Mouse (Mus musculus) forebrain, embryonic 16.5 days (tissue): ENCODE data around the gene Afm. TPM values are rescaled to one million over a fixed set of nuclear protein-coding genes. Genes with fewer than 3 reads are reported as not detected.

Experiments
- ATAC-seq: fragments of 200-750 bp; cut with Nextera tagmentation; 2 replicates; pipeline ENCODE4 v1.8.0; 2017; ENCODE audit warnings: mild to moderate bottlenecking, moderate library complexity
- H3K27ac ChIP-seq: fragments of 300-500 bp; sonication (generic); 2 replicates; pipeline ENCODE4 v1.5.1; 2014; ENCODE audit warnings: low read length, control low read depth
- H3K27me3 ChIP-seq: fragments of 300-500 bp; sonication (generic); replicated peaks from 2 replicates; pipeline ENCODE4 v1.6.1; 2014; ENCODE audit warnings: low read length; ENCODE audit not compliant: control insufficient read depth, insufficient read depth
- H3K36me3 ChIP-seq: fragments of 300-500 bp; sonication (generic); 2 replicates; pipeline ENCODE4 v1.6.1; 2014; ENCODE audit not compliant: control insufficient read depth, insufficient read depth
- H3K4me1 ChIP-seq: fragments of 300-500 bp; sonication (generic); replicated peaks from 2 replicates; pipeline ENCODE4 v1.6.1; 2014; ENCODE audit warnings: low read length; ENCODE audit not compliant: control insufficient read depth, insufficient read depth
- H3K4me2 ChIP-seq: fragments of 300-500 bp; sonication (generic); 2 replicates; pipeline ENCODE4 v1.6.1; 2014; ENCODE audit warnings: mild to moderate bottlenecking, low read length, control low read depth
- H3K4me3 ChIP-seq: fragments of 300-500 bp; sonication (generic); replicated peaks from 2 replicates; pipeline ENCODE4 v1.5.1; 2014; ENCODE audit warnings: mild to moderate bottlenecking, low read length, control low read depth
- H3K9ac ChIP-seq: fragments of 300-500 bp; sonication (generic); replicated peaks from 2 replicates; pipeline ENCODE4 v1.6.1; 2014; ENCODE audit warnings: low read depth, low read length, control low read depth
- H3K9me3 ChIP-seq: fragments of 300-500 bp; sonication (generic); 2 replicates; pipeline ENCODE4 v1.6.1; 2016; ENCODE audit warnings: low read length; ENCODE audit not compliant: control insufficient read depth
- WGBS: fragments of 180-500 bp; shearing (Covaris S2); extraction: QIAGEN DNeasy Blood & Tissue Kit; methylation state at CpG from one replicate; pipeline ENCODE4 v1.1.7; 2014; 5-methylcytosine and 5-hydroxymethylcytosine counted together
- polyA plus RNA-seq: library from polyadenylated mRNA; unstranded; fragments of >200 nt; fragmentation: Nextera tagmentation; extraction: Ambion mirVana; gene quantifications from 2 replicates; pipeline ENCODE4 v1.2.1, GENCODE M21; 2015

The Afm gene
- polyA plus RNA-seq, 1 experiment from 2014 or later, result not detected

GRCm38 (mm10) chr5:90490518-90490917 is 28.2 kb upstream of the Afm start, which contains the start of gene Afp:
Gene Afp (plus strand): TSS chr5:90490737.
- H3K4me3 ChIP-seq, result no peak within 1 kb of the TSS
- no peaks in the 10 kb centered on the region for H3K4me1 ChIP-seq
- H3K9ac ChIP-seq, result no peak within 1 kb of the TSS
- no peak within 1 kb of the TSS for H3K27ac ChIP-seq
- H3K9me3 ChIP-seq, result no peaks in the 10 kb centered on the region
- H3K4me2 ChIP-seq, result no peak within 1 kb of the TSS
- 90% methylated on average over 7 of the region's 7 CpGs for WGBS
- no peaks in the 10 kb centered on the region for H3K36me3 ChIP-seq
- ATAC-seq, result no peak
- no peaks in the 10 kb centered on the region for H3K27me3 ChIP-seq

- WGBS, result 81% methylated on average over 9 of the region's 9 CpGs
- no peak for ATAC-seq
- H3K4me1 ChIP-seq, result no peaks in the 10 kb centered on the region
- H3K4me2 ChIP-seq, result no peak overlapping the region
- H3K36me3 ChIP-seq, result no peaks in the 10 kb centered on the region
- no peak overlapping the region for H3K27ac ChIP-seq
- no peak overlapping the region for H3K9ac ChIP-seq
- H3K9me3 ChIP-seq, result no peaks in the 10 kb centered on the region
- no peak overlapping the region for H3K4me3 ChIP-seq
- no peaks in the 10 kb centered on the region for H3K27me3 ChIP-seq
These were observed 26.3 kb upstream of the Afm start for GRCm38 (mm10) chr5:90492440-90492839.

- Histone ChIP-seq H3K4me2 (no peak overlapping the region), H3K36me3 (no peaks in the 10 kb centered on the region), H3K27ac (no peak overlapping the region), H3K9me3 (no peaks in the 10 kb centered on the region), H3K4me1 (no peaks in the 10 kb centered on the region), H3K9ac (no peak overlapping the region), H3K27me3 (no peaks in the 10 kb centered on the region), H3K4me3 (no peak overlapping the region)
- 89% methylated on average over 4 of the region's 4 CpGs for WGBS
- no peak for ATAC-seq
These were observed 24.4 kb upstream of the Afm start for GRCm38 (mm10) chr5:90494308-90494707.

- no peaks in the 10 kb centered on the region for H3K4me1 ChIP-seq
- ATAC-seq, result no peak
- WGBS, result 69% methylated on average over 7 of the region's 7 CpGs
- H3K9me3 ChIP-seq, result no peaks in the 10 kb centered on the region
- no peak overlapping the region for H3K9ac ChIP-seq
- no peak overlapping the region for H3K4me2 ChIP-seq
- H3K27ac ChIP-seq, result no peak overlapping the region
- no peaks in the 10 kb centered on the region for H3K27me3 ChIP-seq
- no peak overlapping the region for H3K4me3 ChIP-seq
- no peaks in the 10 kb centered on the region for H3K36me3 ChIP-seq
These were observed 19.2 kb upstream of the Afm start for GRCm38 (mm10) chr5:90499509-90499908.

- no peaks in the 10 kb centered on the region for H3K4me1 ChIP-seq
- no peak overlapping the region for H3K4me2 ChIP-seq
- no peak overlapping the region for H3K4me3 ChIP-seq
- H3K36me3 ChIP-seq, result no peaks in the 10 kb centered on the region
- 6% methylated on average over 6 of the region's 6 CpGs for WGBS
- H3K27ac ChIP-seq, result no peak overlapping the region
- H3K9me3 ChIP-seq, result no peaks in the 10 kb centered on the region
- no peaks in the 10 kb centered on the region for H3K27me3 ChIP-seq
- H3K9ac ChIP-seq, result no peak overlapping the region
- ATAC-seq, result peak; percentile 66
These were observed 18.0 kb upstream of the Afm start for GRCm38 (mm10) chr5:90500714-90501113.

- H3K9me3 ChIP-seq, result no peaks in the 10 kb centered on the region
- H3K4me2 ChIP-seq, result no peak overlapping the region
- no peaks in the 10 kb centered on the region for H3K27me3 ChIP-seq
- no peak overlapping the region for H3K9ac ChIP-seq
- ATAC-seq, result no peak
- no peaks in the 10 kb centered on the region for H3K4me1 ChIP-seq
- H3K4me3 ChIP-seq, result no peak overlapping the region
- no peaks in the 10 kb centered on the region for H3K36me3 ChIP-seq
- no peak overlapping the region for H3K27ac ChIP-seq
- 92% methylated on average over 5 of the region's 5 CpGs for WGBS
These were observed 17.0 kb upstream of the Afm start for GRCm38 (mm10) chr5:90501752-90502151.

GRCm38 (mm10) chr5:90504742-90505141 is 14.0 kb upstream of the Afm start:
- Histone ChIP-seq H3K4me1 (no peaks in the 10 kb centered on the region), H3K4me2 (no peak overlapping the region), H3K27me3 (no peaks in the 10 kb centered on the region), H3K27ac (no peak overlapping the region), H3K4me3 (no peak overlapping the region), H3K9me3 (no peaks in the 10 kb centered on the region), H3K9ac (no peak overlapping the region), H3K36me3 (no peaks in the 10 kb centered on the region)
- no peak for ATAC-seq
- whole genome bisulfite sequencing, result 87% methylated on average over 11 of the region's 11 CpGs

GRCm38 (mm10) chr5:90506507-90506906 is 12.2 kb upstream of the Afm start:
- no peak overlapping the region for H3K27ac ChIP-seq
- H3K9ac ChIP-seq, result no peak overlapping the region
- WGBS, result 74% methylated on average over 2 of the region's 2 CpGs
- no peak overlapping the region for H3K4me3 ChIP-seq
- ATAC-seq, result no peak
- no peaks in the 10 kb centered on the region for H3K36me3 ChIP-seq
- H3K4me1 ChIP-seq, result no peaks in the 10 kb centered on the region
- H3K4me2 ChIP-seq, result no peak overlapping the region
- no peaks in the 10 kb centered on the region for H3K9me3 ChIP-seq
- H3K27me3 ChIP-seq, result no peaks in the 10 kb centered on the region

GRCm38 (mm10) chr5:90507411-90507949 is 11.3 kb upstream of the Afm start:
- Histone ChIP-seq H3K9ac (0 out of 2 replicates have a peak overlapping the region, but pooled peaks have one; percentile 29), H3K27me3 (no peaks in the 10 kb centered on the region), H3K4me3 (no peak overlapping the region), H3K36me3 (no peaks in the 10 kb centered on the region), H3K4me1 (no peaks in the 10 kb centered on the region), H3K9me3 (no peaks in the 10 kb centered on the region), H3K4me2 (no peak overlapping the region), H3K27ac (no peak overlapping the region)
- ATAC-seq, result no peak
- WGBS, result 40% methylated on average over 13 of the region's 13 CpGs
